Mouse (Mus musculus) cerebellum, postnatal 10 days (tissue): ENCODE measurements at regions not wholly inside any gene's neighbourhood (a gene's known extent, or its start where the extent isn't known, plus 50 kb on each side); places are given as distances from the start of the nearest gene placed in this dataset.
A peak's percentile ranks its signal among the peaks of the same experiment; 100 is the strongest.

Experiments
- DNase-seq, 2 experiments: peaks; one replicate each; pipeline ENCODE4 v3.0.0; 2021; ENCODE audit warnings: mixed read lengths in 2 of 2

DNA sequence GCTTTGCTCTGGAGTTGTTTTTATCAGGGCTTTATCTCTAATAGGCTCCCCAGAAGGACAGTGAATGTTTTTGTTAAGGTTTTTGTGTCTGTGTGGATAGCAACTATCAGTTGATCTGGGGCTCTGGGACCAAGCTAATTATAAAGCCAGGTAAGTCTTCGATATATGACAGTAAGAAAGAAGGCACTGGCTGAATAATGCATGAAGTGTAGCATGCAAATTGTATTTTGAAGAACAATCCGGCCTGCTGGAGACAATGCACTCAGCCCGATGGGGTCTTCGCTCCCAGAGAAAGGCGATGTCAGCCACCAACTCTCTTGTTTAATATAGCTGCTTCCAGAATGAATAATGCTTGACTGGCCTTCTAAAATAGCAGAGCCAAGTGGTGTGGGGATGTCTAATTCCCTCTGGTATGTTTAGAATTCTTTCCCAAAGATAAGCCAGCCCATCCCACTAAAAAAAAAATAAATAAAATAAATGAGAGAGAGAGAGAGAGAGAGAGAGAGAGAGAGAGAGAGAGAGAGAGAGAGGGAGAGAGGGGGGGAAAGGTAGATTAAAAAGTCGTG, 68.6 kb downstream of the Dad1 start:
- no peak for DNase-seq

DNA sequence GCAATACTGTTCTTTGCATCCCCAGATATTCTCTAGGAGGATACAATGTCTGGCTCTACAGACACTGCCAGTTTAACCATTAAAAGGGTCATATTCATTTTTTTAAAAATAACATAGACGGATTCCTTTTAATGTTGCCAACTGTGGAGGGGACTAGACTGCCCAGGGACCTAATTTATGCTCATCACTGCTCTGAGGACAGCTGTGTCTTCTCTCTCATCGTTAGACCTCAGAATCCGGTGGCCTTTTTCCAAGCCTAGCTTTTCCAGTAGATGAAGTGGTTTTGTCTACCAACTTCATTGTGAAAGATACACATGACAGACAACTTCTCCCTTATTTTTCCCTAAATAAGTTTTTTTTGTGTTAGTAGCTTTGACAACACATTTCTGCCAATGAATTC, 70.0 kb downstream of the Dad1 start:
- peak; percentile 16 to 22 for DNase-seq

DNA sequence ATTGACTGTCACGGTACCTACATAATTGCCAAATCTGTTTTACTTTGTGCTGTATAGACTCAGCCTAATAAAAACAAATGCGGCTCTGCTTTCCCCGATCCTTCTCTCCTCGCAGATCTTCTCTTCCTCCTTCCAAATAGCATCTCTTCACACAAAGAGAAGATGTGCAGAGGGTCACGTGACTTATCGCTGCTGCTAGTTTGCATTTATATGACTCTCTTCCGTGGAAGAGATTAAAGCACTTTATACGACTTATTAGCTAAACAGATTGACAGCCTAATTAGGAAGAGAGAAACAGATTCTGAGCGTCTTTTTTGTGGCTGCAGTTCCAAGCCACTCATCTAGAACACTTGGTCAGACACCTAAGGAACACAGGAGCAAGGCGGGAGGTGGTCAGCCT, 71.1 kb downstream of the Dad1 start:
- no peak for DNase-seq

DNA sequence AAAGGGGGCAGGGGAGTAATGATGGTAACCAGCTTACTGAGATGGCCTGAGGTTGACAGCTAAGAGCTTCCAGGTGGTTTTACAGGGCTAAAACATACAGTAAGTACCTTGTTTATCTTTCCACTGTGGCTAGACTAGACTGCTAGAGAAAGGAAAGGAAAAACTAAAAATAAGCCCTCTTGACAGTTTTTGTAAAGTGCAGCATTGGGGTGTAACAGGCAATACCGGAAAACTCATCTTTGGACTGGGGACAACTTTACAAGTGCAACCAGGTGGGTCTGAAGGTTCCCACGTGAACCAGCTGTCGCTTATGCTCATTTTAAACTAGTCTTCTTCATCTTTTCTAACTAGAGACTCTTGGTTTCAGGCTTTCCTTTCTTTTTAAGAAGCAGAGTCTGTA, 72.6 kb downstream of the Dad1 start:
- DNase-seq: no peak

DNA sequence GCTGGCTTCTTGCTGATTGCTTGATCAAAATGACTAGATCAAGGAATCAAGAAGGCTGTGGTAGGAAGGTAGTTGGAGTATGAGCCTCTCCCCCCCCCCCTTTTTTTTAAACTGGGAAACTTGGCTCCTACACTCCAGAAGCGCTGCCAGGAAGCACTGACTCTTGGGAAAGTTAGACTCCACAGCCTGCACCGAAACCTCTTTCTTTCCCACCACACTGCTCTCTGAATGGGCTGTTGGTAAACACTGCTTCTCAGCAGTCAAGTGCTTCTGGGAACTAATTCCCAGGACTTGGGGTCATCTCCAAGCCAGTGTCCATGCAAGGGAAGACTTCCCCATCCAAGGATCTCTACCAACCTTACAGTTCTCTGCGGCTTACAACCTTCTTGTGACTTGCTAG, 73.2 kb downstream of the Dad1 start:
- peak; percentile 36 to 44 for DNase-seq

DNA sequence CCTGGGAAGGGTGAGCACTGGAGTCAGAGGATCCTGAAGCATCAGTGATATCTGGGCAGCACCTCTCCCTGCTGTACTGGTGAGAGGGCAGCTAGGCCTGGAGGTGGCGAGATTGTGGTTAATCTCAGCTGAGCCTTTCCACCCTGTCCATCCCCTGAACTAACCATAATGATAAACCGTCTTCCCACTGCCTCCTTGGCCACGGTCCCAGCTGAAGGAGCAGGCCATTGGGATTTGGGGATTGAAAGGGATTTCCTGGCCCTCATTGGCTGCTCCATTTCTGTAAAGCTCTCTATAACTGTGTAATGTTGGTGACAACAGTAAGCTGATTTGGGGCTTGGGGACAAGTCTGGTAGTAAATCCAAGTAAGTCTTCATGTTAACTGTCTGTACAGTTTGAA, 73.6 kb downstream of the Dad1 start:
- peak; percentile 32 to 59 for DNase-seq

DNA sequence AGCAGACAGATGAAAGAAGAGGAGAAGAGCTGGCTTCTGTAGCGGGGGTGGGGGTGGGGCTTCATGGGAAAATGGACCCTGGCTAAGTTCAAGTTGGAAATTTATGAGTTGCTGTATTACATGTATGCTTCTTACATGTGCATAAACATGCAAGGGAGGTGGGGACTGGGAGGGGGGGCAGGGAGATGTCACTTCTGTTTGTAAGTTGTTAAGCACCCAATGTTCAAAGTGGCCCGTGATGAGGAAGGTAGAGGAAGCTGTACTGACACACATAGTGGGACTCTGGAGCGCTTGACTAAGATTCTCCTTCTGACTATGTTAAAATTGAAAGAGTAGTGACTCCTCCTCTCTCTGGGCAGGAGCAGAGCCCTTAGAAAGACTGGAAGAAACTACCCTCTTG, 75.0 kb downstream of the Dad1 start:
- no peak for DNase-seq

DNA sequence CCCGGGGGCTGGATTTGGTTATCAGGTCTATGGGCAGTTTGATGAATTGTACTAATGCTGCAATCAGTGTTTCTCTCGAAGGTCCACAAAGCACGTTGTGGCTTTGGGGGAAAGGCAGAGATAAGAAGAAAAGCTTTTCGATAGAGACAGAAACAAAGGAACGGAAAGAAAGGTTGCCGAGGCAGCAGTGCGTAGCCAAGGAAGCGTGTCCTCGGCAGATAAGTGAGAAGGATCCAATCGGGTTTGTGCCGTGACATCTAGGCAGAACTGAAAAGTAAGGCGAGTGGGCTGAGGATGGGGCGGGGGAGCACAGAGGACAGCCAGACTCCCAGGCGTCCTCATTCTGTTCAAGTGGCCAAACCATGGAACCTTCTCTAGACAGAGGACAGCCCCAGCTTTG, 77.4 kb downstream of the Dad1 start:
- no peak for DNase-seq

DNA sequence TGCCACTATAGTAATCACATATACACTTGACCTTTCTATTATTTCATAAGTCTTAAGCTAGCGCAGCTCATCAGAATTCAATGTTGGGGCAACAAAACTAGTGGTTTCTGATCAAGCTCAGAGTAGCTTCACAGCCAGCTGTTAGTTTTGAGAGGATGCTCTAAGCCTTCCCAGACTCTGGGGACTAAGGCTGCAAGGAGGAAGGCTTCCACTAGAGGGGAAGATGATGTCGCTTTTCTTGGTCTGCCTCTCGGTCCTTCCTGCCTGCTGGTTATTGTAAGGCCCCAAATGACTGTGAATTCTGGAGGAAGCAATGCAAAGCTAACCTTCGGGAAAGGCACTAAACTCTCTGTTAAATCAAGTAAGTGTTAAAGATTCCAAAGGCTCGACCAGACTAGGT, 78.4 kb downstream of the Dad1 start:
- DNase-seq: no peak

DNA sequence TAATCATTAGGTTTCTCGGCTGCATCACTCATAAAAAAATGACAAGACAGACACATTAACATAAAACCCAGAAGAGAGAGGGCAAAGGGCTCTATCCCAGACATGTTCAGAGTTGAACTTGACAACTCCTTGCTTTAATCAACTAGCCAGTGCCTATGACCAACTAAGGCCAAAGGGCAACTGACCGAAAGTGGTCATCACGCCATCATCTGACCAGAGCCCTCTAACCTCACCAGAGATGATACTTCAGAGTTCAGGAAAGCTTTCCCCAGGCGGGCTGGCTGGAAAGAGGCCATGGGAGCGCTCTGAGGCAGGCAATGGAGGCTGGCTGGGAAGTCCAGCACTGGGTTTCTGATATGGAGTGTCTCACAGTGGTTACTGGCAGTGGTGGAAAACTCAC, 80.6 kb downstream of the Dad1 start:
- DNase-seq: no peak

DNA sequence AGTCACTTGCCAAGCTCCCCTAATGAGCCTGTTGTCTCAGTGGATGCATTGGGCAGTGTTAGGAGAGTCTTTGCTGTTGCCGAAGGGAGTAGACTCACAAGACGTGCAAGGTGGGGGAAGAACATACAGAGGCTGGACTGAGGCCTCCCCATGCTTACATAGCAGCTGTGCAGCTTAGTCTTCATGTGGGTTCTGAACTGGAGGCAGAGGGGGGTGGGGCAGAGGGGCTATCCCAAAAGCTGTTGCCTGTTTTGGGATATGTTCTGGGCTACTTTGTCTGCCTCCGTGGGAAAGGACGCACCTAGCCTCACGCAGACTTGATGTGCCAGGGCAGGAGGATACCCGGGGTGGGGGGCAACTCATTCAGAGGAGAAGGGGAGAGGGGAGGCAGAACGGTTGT, 84.7 kb downstream of the Dad1 start:
- DNase-seq: no peak

DNA sequence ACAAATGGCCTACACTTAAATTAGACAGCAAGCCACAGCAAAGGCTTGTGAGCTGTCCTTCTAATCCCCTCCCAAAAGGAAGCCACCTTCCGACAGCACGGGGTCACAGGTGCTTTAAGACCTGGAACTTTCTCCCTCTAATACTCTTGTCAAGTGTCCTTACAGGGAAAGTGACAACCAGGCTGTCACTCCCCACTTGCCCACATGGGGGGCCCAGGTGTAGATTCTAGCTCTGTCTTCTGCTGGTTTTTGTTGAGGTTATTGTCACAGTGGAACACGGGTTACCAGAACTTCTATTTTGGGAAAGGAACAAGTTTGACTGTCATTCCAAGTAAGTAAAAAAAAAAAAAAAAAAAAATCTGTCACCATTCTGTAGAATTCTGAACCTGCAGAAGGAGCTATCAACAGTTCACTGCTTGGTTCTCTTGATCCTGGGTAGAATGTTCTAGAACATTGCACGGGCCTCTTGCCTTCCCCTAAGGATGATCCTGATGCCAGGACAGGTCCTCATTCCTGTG, 85.4 kb downstream of the Dad1 start:
- DNase-seq: no peak

DNA sequence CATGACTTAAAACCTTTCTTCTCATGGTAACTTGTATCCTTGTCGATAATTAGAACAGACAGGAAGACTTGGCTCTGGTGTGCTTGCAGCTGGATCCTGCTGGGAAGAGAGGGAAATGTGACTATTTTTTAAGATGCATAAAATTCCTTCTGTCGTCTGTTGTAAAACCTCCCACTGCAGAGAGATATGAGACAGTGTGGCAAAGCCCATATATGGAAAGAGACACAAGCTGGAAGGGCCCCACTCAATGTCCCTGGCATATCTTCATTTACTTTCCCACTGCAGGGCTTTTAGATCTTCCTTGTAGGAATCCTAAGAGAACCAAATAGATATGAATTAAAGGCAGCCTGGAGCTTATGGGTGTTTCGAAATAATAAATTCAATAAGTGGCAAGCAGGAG, 87.8 kb downstream of the Dad1 start:
- no peak for DNase-seq

DNA sequence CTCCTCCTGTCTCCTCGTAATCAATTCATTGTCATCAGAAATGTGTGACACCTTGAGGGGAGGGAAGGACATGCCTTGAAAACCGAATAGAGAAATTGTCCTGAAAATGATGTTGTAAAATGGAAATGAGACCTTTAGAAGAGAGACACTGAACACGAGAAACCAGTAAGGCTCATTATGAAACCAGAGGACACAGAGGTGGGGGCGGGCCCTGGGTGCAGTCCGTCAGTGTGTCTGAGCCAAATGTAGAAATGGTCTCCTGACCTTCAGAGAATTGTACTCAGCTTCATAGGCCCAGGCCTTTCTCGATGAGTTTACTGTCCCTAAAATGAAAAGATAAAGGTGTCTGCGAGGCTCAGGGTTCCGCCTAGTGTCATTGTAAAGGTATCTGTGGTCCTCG, 89.0 kb downstream of the Dad1 start:
- DNase-seq: no peak

DNA sequence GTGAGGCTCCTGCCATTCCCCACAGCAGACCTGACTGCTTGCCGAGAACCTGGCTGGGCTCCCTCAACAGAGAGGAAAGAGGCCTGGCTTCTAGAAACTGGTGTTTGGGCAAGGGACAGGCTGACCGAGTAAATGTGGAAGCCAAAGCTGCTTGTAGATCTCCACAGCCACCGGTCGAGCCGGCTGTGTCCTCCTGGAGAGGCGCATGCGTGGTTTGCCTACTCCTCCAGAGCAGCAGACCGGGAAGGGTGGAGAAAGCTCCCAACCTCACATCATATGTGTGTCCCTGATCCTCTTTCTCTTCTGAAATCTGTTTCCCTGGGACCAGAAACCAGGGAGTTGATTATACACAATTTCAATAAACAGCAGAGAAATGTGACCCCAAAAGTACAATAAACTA, 92.0 kb downstream of the Dad1 start:
- DNase-seq: peak; percentile 23 to 43

DNA sequence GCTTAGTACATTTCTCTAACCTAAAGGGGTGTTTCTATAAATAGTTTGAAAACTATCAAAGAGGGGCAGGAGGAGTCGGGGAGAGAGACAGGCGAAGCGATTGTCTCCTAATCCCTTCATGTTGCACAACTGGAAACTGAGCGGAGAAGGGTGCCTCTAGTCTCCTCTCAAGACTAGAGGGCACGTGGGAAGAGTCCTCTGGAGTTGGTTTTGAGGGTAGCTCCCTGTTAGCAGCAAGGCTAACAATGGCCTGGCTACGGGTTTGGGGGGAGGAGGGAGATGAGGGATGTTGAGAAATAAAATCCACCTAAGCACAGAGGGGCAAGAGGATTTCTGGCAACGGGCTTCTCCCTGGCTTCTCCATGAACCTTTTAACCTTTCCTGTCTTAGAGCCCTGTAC, 92.7 kb downstream of the Dad1 start:
- DNase-seq: no peak

DNA sequence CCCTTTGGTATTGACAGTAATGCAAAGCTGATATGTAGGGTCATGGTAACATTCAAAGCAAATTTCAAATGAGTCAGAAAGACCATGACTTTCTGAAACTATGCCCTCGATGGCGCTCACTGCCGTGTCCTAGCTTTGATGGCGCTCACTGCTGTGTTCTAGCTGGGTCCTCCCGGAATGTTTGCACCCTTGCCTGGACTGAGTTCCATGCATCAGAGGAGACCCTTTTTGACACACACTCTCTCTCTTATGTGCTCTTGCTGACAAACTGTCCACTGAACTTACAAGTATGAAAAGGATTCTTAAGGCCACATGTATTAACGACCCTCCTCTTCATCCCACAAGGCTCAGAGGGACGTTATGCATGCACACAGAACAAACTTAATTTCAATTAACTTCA, 94.1 kb downstream of the Dad1 start:
- DNase-seq: no peak

DNA sequence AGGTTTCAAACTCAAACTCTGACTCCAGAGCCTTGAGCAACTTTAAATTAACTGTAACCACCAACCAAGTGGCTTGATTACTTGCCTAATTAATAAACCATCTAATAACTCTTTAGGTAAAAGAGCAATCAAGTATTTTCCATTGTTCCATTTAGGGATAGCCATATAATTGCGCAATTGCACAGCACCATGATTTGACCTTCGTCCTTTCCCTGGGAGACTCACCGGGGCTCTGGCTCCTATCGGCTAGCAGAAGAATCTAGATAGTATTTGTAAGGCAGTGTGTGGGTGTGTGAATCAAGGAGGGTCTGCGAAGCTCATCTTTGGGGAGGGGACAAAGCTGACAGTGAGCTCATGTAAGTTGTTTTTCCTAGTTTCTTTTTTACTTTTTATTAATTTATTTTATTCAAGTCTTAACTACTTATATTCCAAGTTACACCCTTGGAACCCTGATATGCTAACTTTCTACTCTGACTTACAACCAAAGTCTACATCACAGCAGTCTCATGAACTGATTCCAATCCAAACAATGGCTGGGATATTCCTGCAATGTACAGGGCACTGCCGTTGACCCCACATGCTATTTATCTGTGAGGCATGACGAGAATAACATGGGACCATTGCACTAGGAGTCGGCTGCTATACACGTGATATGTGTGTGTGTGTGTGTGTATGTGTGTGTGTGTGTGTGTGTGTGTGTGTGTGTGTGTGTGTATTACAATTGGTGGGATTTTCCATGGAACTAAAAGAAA, 95.5 kb downstream of the Dad1 start:
- DNase-seq: no peak

DNA sequence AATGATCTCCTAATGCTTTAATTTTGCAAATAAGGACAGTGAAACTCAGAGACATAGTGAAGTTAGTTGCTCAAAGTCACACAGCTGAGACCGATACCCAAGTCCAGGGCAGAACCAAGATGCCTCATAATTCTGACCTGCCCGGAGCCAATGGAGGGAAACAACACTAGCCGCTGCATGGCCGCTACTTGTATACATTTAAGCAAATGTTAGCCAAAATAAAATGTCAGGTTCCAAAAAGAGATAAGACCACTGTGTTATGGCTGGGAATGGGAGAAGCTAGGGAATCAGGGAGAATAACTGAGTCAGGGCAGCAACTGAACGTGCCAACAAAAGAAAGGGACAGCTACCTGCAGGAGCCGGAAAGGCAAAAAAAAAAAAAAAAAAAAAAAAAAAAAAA, 97.4 kb downstream of the Dad1 start:
- DNase-seq: no peak

DNA sequence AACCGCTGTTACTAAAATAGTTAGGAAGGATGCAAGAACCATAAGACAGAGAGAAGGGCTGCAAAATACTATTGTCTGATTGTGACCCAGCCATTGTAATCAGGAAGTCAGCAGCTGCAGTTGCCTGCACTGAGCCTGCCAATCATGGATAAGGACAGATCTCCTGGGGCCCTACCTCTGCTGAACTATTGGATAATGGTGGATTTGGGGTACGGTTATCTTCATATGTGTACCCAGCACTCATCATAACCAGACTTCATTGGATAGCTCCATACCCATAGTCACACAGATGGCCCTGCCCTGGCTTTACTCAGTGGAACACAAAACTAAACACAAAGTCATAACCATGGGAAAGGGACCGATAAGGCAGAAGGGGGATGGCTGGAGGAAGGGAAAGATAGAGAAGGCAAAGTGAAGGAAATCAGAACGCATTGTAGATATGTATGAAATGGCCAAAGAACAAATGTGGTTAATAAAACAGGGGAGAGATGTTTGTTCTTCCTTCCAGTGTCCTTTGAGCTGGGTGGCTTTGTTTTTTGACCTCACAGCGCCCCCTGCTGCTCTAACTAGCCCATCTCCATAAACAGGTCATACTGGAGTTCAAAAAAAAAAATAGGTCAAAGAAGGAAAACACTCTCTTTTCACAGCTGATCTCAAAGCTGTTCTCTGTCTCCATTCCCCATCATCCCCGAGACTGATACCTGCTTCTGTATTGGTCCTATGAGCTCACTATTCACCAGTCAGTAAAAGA, 101.2 kb downstream of the Dad1 start:
- peak; percentile 87 to 88 for DNase-seq

DNA sequence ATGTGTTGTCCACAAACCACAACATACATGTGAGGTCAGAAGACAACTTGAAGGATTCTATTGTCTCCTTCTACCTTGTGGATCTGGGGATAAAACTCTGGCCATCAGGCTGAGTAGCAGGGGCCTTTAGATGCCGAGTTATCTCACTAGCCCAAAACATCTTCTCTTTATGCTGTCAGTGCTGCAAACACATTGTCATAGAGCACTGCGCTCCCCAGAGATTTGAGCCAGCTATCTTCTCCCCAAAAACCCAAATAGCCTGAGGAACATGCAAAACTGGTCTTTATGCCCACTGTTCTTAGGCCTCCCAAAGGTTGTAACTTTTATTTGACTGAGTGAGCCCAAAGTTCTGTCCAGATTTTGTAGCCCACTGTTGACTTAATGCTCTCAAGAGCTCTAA, 102.0 kb downstream of the Dad1 start:
- DNase-seq: no peak

DNA sequence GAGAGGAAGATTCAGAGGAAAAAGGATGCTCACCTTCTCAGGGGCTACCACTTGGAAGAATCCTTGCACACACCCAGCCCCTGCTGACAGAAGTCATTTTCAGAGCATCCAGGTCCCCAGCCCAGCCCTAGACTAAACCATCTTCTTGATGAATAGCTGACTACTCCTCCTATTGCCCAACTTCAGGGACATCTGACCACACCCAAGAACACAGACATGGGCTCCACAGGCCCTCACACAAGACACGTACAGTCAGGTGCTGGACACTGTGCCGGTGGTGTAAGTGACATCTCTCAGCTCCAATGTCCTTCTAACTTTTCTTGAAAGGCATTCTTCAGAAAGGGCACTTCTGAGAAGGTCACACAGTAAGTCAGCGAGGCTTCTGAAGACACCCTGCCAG, 102.6 kb downstream of the Dad1 start:
- DNase-seq: no peak

DNA sequence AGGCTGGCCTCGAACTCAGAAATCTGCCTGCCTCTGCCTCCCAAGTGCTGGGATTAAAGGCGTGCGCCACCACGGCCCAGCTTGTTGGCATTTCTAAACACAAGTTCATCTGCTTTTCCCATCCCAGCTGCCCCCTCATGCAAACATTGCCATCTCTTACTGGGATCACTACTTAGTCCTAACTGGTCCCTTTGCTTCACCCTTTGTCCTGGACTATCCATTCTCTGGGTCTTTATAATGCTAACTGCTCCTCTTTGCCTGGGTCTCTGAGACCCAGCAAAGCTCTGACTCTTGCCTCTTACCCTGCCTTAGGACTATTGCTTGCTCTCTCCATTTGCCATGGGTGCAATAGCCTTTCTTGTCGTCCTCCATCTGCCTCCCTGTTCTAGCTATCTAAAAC, 103.7 kb downstream of the Dad1 start:
- no peak for DNase-seq

DNA sequence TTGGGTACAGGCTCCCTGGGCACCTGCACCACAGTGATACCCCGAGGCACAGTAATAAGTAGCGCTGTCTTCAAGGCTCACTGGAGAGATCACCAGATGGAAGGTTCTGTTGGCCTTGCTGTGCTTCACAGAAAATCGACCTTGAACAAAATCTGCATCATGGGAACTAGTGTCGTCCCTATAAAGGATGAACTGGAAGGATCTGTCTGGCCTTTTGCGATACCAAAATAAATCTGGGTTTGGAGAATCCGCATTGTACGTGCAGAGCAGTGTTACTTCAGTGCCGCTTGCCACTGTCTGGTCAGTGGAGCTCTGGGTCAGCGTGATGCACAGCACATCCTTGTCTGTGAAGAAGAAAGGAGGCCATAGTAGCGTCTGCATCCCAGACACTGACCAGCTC, 105.3 kb downstream of the Dad1 start:
- no peak for DNase-seq
